Mouse (Mus musculus) ZHBTc4 (cell line): ENCODE measurements around the gene Tbcel.

Source experiments
- DNase-seq: peaks from one replicate; pipeline ENCODE4 v3.0.0-alpha.2; 2011; ENCODE audit warnings: low read depth, low spot score

Tbcel gene

DNA sequence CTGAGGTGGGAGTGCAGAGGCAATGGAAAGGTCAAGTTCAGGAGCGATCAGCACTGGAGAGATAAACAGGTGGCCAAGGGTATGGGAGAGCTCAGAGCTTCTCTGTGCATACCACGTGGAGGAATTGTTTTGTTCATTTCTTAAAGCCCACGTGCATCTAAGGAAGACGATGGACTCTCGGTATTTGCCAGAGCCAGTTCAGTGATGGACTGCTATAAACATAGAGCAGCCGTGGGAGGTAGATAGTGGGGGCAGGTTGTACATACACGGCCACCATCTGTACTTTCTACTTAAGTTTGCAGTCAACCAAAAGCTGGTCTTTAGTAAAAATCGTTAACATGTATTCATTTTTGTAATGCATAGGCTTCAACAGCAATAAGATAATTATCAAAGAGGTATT lies 65.5 kb downstream of the Tbcel start:
- no peak for DNase-seq

DNA sequence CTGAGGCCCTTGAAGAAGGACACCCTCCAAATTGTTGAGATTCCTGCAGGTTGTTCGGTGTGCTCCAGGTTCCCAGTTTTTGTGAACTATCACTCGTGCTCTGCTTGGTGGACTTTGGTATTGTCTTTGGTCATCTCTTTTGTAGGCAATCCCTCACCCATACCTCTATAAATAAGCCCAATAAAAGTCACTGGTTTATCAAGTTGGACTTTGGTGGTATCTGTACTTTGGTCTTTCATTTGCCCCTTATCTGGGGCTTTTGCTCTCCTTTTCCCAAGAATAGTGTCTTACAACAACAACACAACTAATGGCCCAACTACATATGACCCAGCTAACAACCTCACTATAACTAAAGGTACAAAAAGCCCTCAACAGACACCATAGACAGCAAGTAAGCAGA lies 66.4 kb downstream of the Tbcel start:
- no peak for DNase-seq

DNA sequence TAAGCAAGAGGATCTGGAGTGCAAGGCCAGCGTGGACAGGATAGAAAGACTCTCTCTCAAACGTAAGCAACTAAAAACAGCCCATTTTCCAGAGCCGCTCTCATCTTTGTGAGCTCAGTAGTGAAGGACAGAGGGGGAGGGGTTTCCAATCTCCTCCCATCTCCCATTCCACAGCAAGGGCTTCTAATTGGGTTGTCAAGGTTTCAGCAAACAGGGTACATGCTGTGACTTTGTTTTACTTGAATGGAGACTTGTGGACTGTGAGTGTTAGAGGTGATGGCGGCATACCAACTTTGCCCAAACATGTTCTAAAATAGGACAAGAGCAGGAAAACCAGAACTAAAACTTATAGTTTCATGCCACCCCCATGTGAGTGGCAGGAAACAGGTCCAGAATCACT lies 68.2 kb downstream of the Tbcel start:
- DNase-seq: peak; percentile 80

GRCm38 (mm10) chr9:42432155-42432554 lies 75.5 kb downstream of the Tbcel start:
- no peak for DNase-seq

DNA sequence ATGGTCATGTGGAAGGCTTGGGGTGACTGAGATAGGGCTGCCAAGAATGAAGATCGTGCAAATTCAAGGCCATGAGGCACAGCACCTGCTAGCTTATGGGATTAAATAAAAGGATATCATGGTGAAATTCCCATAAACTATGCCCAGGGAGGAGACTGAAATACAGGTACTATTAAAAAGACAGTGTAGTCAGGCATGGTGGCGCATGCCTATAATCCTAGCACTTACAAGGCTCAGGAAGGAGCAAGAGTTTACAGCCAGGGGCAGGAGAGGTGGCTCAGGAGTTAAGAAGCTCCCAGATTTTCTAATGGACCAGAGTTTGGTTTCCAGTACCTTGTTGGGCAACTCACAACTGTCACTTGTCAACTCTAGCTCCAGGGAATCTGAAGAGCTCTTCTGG lies 76.0 kb downstream of the Tbcel start:
- DNase-seq: no peak

DNA sequence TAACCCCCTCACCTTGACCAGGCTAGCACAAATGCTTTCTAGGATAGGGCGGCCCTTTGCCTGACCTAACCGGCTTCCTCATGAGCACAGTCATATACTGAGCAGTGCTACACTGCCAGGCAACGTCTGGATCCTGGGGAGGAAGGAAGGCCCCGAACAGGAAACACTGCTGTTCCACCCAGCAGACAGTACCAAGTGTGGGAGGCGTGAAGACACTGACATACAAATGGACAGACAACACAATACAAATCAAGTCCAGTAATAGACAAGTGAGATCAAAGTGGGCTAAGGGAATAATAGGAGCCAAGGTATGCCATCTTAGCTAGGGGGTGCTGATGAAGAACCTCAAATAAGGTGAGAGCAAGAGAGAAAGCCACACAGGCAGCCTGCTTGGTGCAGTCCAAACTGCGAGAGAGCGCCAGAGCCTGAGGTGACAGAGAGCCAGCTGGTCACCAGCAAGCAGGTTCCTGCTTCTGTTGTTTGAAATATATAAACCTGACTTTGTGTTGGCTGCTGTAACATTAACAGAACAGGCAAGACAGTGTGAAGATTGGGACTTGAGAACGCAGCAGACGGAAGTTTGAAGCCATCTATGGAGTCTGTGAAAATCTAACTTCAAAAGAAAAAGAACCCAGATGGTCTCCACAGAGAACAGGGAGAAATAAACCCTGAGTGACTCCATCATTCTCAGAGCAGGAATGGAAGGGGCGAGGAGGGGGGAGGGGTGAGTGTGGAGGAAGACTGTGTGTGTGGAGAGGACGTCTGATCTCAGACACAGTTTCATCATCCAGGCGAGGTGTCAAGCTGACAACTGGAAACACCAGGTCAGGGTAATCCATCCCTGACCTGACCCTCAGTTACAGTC lies 79.3 kb downstream of the Tbcel start:
- no peak for DNase-seq

DNA sequence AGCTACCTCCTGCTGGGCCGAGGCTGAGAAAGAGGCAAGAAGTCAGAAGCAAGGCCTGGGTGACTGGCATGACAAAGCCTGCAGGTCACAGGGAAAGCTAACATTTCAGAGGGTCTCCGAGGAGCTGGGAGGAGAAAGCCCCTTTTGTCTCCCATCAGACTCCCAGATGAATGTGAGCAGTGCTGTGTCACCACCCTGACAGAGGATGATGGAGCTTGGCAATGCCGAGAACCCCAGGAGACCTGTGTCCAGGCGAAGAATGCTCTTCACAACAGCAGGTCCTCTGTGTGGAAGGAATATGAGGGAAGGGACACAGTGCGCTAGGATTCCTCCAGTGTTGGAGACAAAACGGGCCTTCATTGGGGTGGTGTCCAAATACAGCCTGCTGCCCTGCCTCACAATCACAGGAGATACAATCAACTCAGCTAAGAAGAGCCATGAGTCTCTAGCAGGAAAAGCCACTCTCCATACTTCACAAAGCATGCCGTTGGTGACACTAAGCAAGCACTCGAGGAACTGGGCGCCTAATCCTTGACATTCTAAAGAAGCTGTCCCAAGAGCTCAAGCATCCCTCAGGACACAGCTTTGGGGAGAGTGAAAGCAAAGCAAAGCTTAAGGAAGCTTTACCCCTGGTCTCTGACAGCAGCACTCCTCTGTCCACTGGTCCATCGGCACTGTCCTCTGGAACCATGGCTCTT lies 80.8 kb downstream of the Tbcel start:
- no peak for DNase-seq

DNA sequence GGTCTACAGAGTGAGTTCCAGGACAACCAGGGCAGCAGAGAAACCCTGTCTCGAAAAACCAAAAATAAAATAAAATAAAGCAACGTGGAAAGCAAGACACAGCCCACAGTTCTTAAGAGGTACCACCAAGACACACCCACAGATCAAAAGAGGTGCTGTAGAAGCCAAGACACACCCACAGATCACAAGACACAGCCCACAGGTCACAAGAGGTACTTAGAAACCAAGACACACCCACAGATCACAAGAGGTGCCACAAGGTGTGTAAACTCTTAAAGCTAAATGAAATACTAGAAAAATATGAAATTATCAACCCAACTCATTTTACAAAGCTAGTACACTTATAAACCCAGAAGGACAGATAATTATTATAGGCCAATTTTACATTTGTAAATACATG lies 84.0 kb downstream of the Tbcel start:
- peak; percentile 46 for DNase-seq

GRCm38 (mm10) chr9:42419687-42420086 lies 87.9 kb downstream of the Tbcel start:
- DNase-seq: peak; percentile 67

DNA sequence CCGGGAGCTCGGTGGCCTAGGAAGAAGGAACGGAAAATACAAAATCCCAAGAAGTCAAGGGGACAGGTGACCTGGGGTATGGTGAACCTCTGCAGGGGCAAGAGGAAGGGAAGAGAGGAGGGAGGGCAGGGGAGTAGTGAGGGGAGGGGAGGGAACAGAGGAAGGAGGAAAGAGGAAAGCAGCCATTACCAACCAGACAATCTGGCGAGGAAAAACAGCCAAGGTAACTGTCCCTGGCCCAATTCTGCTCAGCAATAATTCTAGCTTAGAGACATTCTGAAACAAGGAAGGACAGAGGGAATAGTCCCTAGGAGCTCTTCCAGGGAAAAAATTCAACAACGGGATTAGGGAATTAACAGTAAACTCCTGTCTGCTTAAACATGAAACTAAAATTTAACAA lies 88.8 kb downstream of the Tbcel start:
- no peak for DNase-seq

- no peak for DNase-seq
Observed at GRCm38 (mm10) chr9:42417352-42417952, 90.2 kb downstream of the Tbcel start.

GRCm38 (mm10) chr9:42415184-42415583 lies 92.4 kb downstream of the Tbcel start:
- no peak for DNase-seq

- no peak for DNase-seq
Observed at GRCm38 (mm10) chr9:42413345-42413744, 94.3 kb downstream of the Tbcel start.

GRCm38 (mm10) chr9:42411296-42411695 lies 96.3 kb downstream of the Tbcel start:
- DNase-seq: no peak

- no peak for DNase-seq
Observed at GRCm38 (mm10) chr9:42405736-42406135, 101.9 kb downstream of the Tbcel start.

DNA sequence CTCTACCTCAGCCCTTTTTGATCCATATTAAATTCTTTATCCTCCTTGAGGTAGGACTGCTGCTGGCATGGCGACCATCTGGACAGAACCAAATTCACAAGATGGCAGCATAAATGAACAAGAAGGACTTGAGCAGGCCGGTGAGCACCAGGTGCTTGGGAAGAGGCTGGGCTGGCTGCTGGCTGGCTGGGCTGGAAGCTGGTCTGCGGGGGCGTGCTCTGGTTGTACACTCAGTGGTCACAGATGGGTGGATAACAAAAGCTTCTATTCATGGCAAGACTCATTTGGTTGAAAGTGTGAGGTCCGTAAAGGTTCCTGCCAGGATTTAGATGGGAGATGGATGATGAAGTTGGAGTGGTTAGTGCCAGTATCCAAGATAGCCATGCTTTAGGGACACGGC lies 106.1 kb downstream of the Tbcel start:
- no peak for DNase-seq

GRCm38 (mm10) chr9:42399829-42400228 lies 107.8 kb downstream of the Tbcel start, which contains the start of gene Tecta:
Gene Tecta, minus strand, starts transcription at chr9:42399929.
- no peak for DNase-seq

DNA sequence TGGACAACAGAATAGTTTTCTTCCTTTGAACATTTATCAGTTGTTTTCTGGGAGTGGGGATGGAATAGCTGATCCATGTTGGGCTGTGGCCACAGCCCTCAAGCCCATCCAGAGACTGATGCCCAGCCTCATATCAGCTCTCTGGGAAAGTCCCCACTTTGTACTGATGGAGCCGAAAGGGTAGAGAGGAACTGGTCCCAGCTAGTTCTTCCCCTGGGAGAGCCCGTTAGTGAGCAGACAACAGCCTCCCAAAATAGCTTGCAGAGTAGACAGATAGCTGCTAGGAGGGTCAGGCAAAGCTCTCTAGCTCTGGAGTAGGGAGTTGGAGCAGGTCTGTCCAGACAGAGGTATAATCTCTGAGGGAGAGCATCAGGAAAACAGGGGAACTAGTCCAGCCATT lies 111.5 kb downstream of the Tbcel start:
- no peak for DNase-seq

GRCm38 (mm10) chr9:42394903-42395302 lies 112.7 kb downstream of the Tbcel start:
- no peak for DNase-seq

DNA sequence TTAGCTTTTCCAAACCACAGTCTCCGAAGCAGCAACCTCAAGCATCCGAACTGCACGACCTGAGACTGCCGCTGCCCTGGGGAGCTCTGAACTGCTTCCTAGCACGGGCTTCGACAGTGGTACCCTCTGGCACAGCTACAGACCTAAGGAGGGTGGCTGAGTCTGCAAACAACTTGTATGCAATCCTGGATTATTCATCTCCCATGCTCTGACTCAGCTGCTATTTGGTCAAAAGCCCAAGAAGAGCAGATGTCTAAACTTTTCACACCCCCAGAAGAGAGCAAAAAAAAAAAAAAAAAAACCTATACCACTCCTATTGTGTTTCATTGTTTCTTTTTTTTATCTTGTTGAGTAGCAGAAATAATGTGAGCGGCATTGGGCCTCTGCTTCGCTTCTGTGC lies 113.3 kb downstream of the Tbcel start:
- DNase-seq: no peak

DNA sequence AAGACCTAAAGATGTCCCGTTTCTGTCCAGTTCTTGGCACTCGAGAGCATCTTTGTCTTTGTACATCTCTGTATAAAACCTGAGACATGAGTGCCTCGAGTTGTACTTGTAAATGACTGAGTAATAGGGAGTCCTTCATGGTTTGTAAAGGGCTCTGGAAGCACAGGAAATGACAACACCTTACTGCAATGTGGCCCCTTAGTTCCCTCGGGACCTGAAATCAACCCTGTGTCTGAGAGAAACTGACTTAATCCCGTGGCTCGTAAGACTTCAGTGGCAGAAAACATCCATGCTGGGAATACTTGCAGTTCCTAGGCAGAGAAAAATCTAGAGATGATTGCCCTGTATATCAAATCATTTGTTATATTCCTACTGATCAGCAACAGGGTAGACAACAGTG lies 114.7 kb downstream of the Tbcel start:
- DNase-seq: no peak

- DNase-seq: peak; percentile 25
Observed at GRCm38 (mm10) chr9:42388490-42388889, 119.1 kb downstream of the Tbcel start.

GRCm38 (mm10) chr9:42387038-42387437 lies 120.6 kb downstream of the Tbcel start:
- DNase-seq: no peak
